Mouse (Mus musculus) midbrain, embryonic 15.5 days (tissue): ENCODE measurements around the gene Prkar1a. TPM values are rescaled to one million over a fixed set of nuclear protein-coding genes. Genes with fewer than 3 reads are reported as not detected.

Source experiments
- ATAC-seq: fragments of 200-750 bp; cut with Nextera tagmentation; replicated peaks from 2 replicates; pipeline ENCODE4 v1.8.0; 2017; ENCODE audit warnings: moderate TSS enrichment
- H3K27ac ChIP-seq: fragments of 300-500 bp; sonication (generic); 2 replicates; pipeline ENCODE4 v1.5.1; 2015; ENCODE audit warnings: mild to moderate bottlenecking, inconsistent platforms
- H3K27me3 ChIP-seq: fragments of 300-500 bp; sonication (generic); replicated peaks from 2 replicates; pipeline ENCODE4 v1.6.1; 2015; ENCODE audit warnings: inconsistent platforms
- H3K36me3 ChIP-seq: fragments of 300-500 bp; sonication (generic); replicated peaks from 2 replicates; pipeline ENCODE4 v1.6.1; 2015; ENCODE audit warnings: inconsistent platforms
- H3K4me1 ChIP-seq: fragments of 300-500 bp; sonication (generic); 2 replicates; pipeline ENCODE4 v1.6.1; 2015; ENCODE audit warnings: inconsistent platforms
- H3K4me2 ChIP-seq: fragments of 300-500 bp; sonication (generic); 2 replicates; pipeline ENCODE4 v1.6.1; 2015; ENCODE audit warnings: inconsistent platforms, mild to moderate bottlenecking, moderate library complexity
- H3K4me3 ChIP-seq: fragments of 300-500 bp; sonication (generic); 2 replicates; pipeline ENCODE4 v1.5.1; 2015; ENCODE audit warnings: mild to moderate bottlenecking, inconsistent platforms
- H3K9ac ChIP-seq: fragments of 300-500 bp; sonication (generic); 2 replicates; pipeline ENCODE4 v1.6.1; 2015; ENCODE audit warnings: mild to moderate bottlenecking, inconsistent platforms
- H3K9me3 ChIP-seq: fragments of 300-500 bp; sonication (generic); 2 replicates; pipeline ENCODE4 v1.6.1; 2016; ENCODE audit warnings: inconsistent platforms
- WGBS: fragments of 180-500 bp; shearing (Covaris S2); methylation state at CpG from one replicate; pipeline ENCODE4 v1.1.7; 2015; ENCODE audit warnings: mixed read lengths; 5-methylcytosine and 5-hydroxymethylcytosine counted together
- polyA plus RNA-seq: library from polyadenylated mRNA; unstranded; fragments of >200 nt; fragmentation: Nextera tagmentation; extraction: Ambion mirVana; gene quantifications from 2 replicates; pipeline ENCODE4 v1.2.1, GENCODE M21; 2015

Prkar1a gene
- polyA plus RNA-seq, 1 experiment from 2014 or later = 512 TPM

- no peak overlapping the region for H3K9ac ChIP-seq
- 83% methylated on average over 12 of the region's 12 CpGs for WGBS
Observed at GRCm38 (mm10) chr11:109678291-109678690, 29.1 kb downstream of the Prkar1a start.

GRCm38 (mm10) chr11:109680934-109681333, 31.7 kb downstream of the Prkar1a start:
- Histone ChIP-seq H3K4me3 (no peak overlapping the region), H3K9ac (no peak overlapping the region), H3K9me3 (no peaks in the 10 kb centered on the region), H3K36me3 (no peaks in the 10 kb centered on the region), H3K4me2 (no peak overlapping the region), H3K4me1 (no peaks in the 10 kb centered on the region), H3K27ac (no peak overlapping the region), H3K27me3 (no peaks in the 10 kb centered on the region)
- WGBS = 74% methylated on average over 9 of the region's 9 CpGs
- no peak for ATAC-seq

More at GRCm38 (mm10) chr11:109678291-109678690, 29.1 kb downstream of the Prkar1a start:
- no peaks in the 10 kb centered on the region for H3K36me3 ChIP-seq
- H3K4me3 ChIP-seq = no peak overlapping the region
- no peaks in the 10 kb centered on the region for H3K9me3 ChIP-seq
- H3K27me3 ChIP-seq = no peaks in the 10 kb centered on the region
- no peak for ATAC-seq
- no peaks in the 10 kb centered on the region for H3K4me1 ChIP-seq
- H3K27ac ChIP-seq = no peak overlapping the region
- H3K4me2 ChIP-seq = no peak overlapping the region

GRCm38 (mm10) chr11:109681556-109681955, 32.4 kb downstream of the Prkar1a start:
- Histone ChIP-seq H3K9me3 (no peaks in the 10 kb centered on the region), H3K27me3 (no peaks in the 10 kb centered on the region), H3K9ac (no peak overlapping the region), H3K4me2 (no peak overlapping the region), H3K4me3 (no peak overlapping the region), H3K27ac (no peak overlapping the region), H3K36me3 (no peaks in the 10 kb centered on the region), H3K4me1 (no peaks in the 10 kb centered on the region)
- 86% methylated on average over 3 of the region's 3 CpGs for WGBS
- no peak for ATAC-seq

- H3K27me3 ChIP-seq = no peaks in the 10 kb centered on the region
- no peaks in the 10 kb centered on the region for H3K9me3 ChIP-seq
- H3K9ac ChIP-seq = no peak overlapping the region
- no peak overlapping the region for H3K27ac ChIP-seq
- H3K4me1 ChIP-seq = no peaks in the 10 kb centered on the region
- WGBS = 90% methylated on average over 6 of the region's 6 CpGs
- H3K4me3 ChIP-seq = no peak overlapping the region
- H3K36me3 ChIP-seq = no peaks in the 10 kb centered on the region
- no peak for ATAC-seq
- no peak overlapping the region for H3K4me2 ChIP-seq
Observed at GRCm38 (mm10) chr11:109682221-109682620, 33.0 kb downstream of the Prkar1a start.

- 93% methylated on average over 4 of the region's 4 CpGs for WGBS
- Histone ChIP-seq H3K9me3 (no peaks in the 10 kb centered on the region), H3K4me2 (no peak overlapping the region), H3K4me3 (no peak overlapping the region), H3K9ac (no peak overlapping the region), H3K27ac (no peak overlapping the region), H3K36me3 (no peaks in the 10 kb centered on the region), H3K4me1 (no peaks in the 10 kb centered on the region), H3K27me3 (no peaks in the 10 kb centered on the region)
- no peak for ATAC-seq
Observed at GRCm38 (mm10) chr11:109689539-109689938, 40.3 kb downstream of the Prkar1a start.

GRCm38 (mm10) chr11:109692737-109693136, 43.5 kb downstream of the Prkar1a start:
- no peak overlapping the region for H3K9ac ChIP-seq
- ATAC-seq = no peak
- no peaks in the 10 kb centered on the region for H3K27me3 ChIP-seq
- no peaks in the 10 kb centered on the region for H3K9me3 ChIP-seq
- H3K4me1 ChIP-seq = no peaks in the 10 kb centered on the region
- no peak overlapping the region for H3K4me3 ChIP-seq
- H3K27ac ChIP-seq = no peak overlapping the region
- 31% methylated on average over 3 of the region's 3 CpGs for WGBS
- H3K36me3 ChIP-seq = no peaks in the 10 kb centered on the region
- H3K4me2 ChIP-seq = no peak overlapping the region

- Histone ChIP-seq H3K9ac (no peak overlapping the region), H3K27ac (no peak overlapping the region), H3K4me1 (no peaks in the 10 kb centered on the region), H3K9me3 (no peaks in the 10 kb centered on the region), H3K4me3 (no peak overlapping the region), H3K36me3 (no peaks in the 10 kb centered on the region), H3K27me3 (no peaks in the 10 kb centered on the region), H3K4me2 (no peak overlapping the region)
- no peak for ATAC-seq
- 89% methylated on average over 4 of the region's 4 CpGs for WGBS
Observed at GRCm38 (mm10) chr11:109696519-109696918, 47.3 kb downstream of the Prkar1a start.

GRCm38 (mm10) chr11:109697089-109697643, 48.0 kb downstream of the Prkar1a start:
- no peak for ATAC-seq
- H3K27me3 ChIP-seq = no peaks in the 10 kb centered on the region
- no peaks in the 10 kb centered on the region for H3K4me1 ChIP-seq

GRCm38 (mm10) chr11:109698740-109699139, 49.5 kb downstream of the Prkar1a start:
- WGBS = 90% methylated on average over 10 of the region's 10 CpGs
- H3K9me3 ChIP-seq = no peaks in the 10 kb centered on the region
- no peak for ATAC-seq
- no peaks in the 10 kb centered on the region for H3K36me3 ChIP-seq
- no peak overlapping the region for H3K27ac ChIP-seq
- no peak overlapping the region for H3K9ac ChIP-seq
- no peaks in the 10 kb centered on the region for H3K4me1 ChIP-seq
- no peak overlapping the region for H3K4me3 ChIP-seq
- no peak overlapping the region for H3K4me2 ChIP-seq
- H3K27me3 ChIP-seq = no peaks in the 10 kb centered on the region

More at GRCm38 (mm10) chr11:109697089-109697643, 48.0 kb downstream of the Prkar1a start:
- Histone ChIP-seq H3K4me3 (no peak overlapping the region), H3K27ac (no peak overlapping the region), H3K9ac (no peak overlapping the region), H3K36me3 (no peaks in the 10 kb centered on the region), H3K9me3 (no peaks in the 10 kb centered on the region), H3K4me2 (no peak overlapping the region)
- 90% methylated on average over 5 of the region's 5 CpGs for WGBS

GRCm38 (mm10) chr11:109699784-109700183, 50.6 kb downstream of the Prkar1a start:
- Histone ChIP-seq H3K27me3 (no peaks in the 10 kb centered on the region), H3K9me3 (no peaks in the 10 kb centered on the region), H3K27ac (no peak overlapping the region), H3K4me3 (no peak overlapping the region), H3K4me1 (no peaks in the 10 kb centered on the region), H3K9ac (no peak overlapping the region), H3K36me3 (no peaks in the 10 kb centered on the region), H3K4me2 (no peak overlapping the region)
- no peak for ATAC-seq
- 71% methylated on average over 2 of the region's 2 CpGs for WGBS

GRCm38 (mm10) chr11:109700761-109701160, 51.6 kb downstream of the Prkar1a start:
- Histone ChIP-seq H3K4me2 (no peak overlapping the region), H3K9me3 (no peaks in the 10 kb centered on the region), H3K9ac (no peak overlapping the region), H3K4me1 (no peaks in the 10 kb centered on the region), H3K36me3 (no peaks in the 10 kb centered on the region), H3K4me3 (no peak overlapping the region), H3K27me3 (no peaks in the 10 kb centered on the region), H3K27ac (no peak overlapping the region)
- no peak for ATAC-seq
- WGBS = 67% methylated on average over 6 of the region's 6 CpGs

GRCm38 (mm10) chr11:109702031-109702815, 53.0 kb downstream of the Prkar1a start:
- H3K9me3 ChIP-seq = no peaks in the 10 kb centered on the region
- 48% methylated on average over 10 of the region's 10 CpGs for WGBS
- no peak overlapping the region for H3K4me3 ChIP-seq
- no peak overlapping the region for H3K27ac ChIP-seq
- no peak overlapping the region for H3K4me2 ChIP-seq
- no peak overlapping the region for H3K9ac ChIP-seq
- H3K4me1 ChIP-seq = no peaks in the 10 kb centered on the region
- no peak for ATAC-seq
- H3K27me3 ChIP-seq = no peaks in the 10 kb centered on the region
- no peaks in the 10 kb centered on the region for H3K36me3 ChIP-seq

GRCm38 (mm10) chr11:109703845-109704244, 54.6 kb downstream of the Prkar1a start:
- no peak for ATAC-seq
- Histone ChIP-seq H3K9me3 (no peaks in the 10 kb centered on the region), H3K36me3 (no peaks in the 10 kb centered on the region), H3K4me3 (no peak overlapping the region), H3K4me1 (no peaks in the 10 kb centered on the region), H3K4me2 (no peak overlapping the region), H3K27me3 (no peaks in the 10 kb centered on the region), H3K27ac (no peak overlapping the region), H3K9ac (no peak overlapping the region)
- 69% methylated on average over 9 of the region's 9 CpGs for WGBS
